Mouse (Mus musculus): ENCODE measurements around the gene Slc27a2. TPM values are rescaled to one million over a fixed set of nuclear protein-coding genes. Genes with fewer than 3 reads are reported as not detected.

The Slc27a2 gene
- polyA plus RNA-seq (2012; rRNA removed; ENCODE audit: low replicate concordance), result 2.0 TPM in 2 replicates

DNA sequence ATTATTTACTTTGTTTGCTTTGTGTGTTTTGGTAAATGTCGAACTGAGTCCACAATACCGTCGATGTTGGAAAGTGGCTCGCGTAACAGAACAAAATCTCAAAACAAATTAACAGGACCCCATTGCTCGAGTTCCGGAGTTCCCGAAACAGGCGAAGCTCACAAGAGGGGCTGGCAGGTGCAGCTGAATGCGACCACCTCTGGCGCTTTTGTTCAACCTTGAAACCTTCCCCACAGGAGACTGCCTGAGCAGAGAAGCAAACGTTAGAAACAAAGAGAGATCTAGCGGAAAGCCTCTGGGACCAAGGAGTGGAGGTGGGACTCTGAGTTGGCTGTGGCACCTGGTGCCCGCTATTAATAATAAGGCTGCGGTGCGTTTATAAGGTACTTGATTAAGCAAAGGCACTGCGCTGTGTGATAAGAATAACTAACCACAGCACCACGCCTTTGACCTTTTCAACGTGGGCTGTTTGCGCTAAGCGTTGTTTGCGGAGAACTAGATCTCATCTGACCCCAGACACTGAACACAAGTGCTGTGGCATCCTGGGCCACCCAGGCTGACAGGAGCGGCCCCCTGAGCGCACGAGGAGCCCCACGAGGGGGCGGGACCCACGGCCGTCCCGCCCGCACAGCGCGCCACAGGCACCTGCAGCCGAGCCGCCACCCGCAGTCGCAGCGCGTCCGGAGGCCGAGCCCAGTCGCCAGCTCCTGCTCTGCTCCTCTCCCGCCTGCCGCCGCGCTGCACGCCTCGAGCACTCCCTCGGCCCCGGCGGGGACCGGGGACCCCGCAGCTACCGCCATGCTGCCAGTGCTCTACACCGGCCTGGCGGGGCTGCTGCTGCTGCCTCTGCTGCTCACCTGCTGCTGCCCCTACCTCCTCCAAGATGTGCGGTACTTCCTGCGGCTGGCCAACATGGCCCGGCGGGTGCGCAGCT, at the start of gene Slc27a2:
Gene Slc27a2, plus strand, starts transcription at position 51 of the 934 bp plus-strand sequence.

DNA sequence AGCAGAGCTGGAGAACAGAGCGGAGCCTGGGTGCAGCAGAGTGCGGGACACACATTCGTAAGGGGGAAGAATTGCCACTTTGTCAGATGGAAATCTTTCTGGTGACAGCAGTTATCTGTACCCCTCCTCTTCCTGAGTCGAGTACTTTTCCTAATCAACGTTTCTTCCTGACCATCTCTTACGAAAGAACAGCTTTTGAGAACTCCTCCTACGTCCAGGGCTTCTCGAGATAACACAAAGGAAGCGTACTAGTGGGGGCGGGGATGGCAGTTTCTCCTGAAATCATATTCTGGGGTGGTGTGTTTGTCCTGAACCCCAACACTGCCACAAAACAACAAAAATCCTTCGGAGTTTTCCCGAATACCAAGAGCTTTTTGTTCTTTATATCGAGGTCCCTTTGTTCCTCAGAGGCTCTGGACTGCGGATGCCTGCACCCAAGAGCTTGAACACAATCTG, 67.1 kb downstream of the Slc27a2 start, which contains the start of gene Hdc:
Gene Hdc, minus strand, starts transcription at position 51 of the 456 bp plus-strand sequence.

Other genes with a start within 250 kb of the Slc27a2 start
- 0.89 and 0.92 TPM in 2 replicates for gene Atp8b4, start 51.7 kb upstream of the Slc27a2 start, polyA plus RNA-seq (2012; rRNA removed; ENCODE audit: low replicate concordance)
- gene Hdc, start 66.9 kb downstream of the Slc27a2 start, polyA plus RNA-seq (2012; rRNA removed; ENCODE audit: low replicate concordance), result 4.7 and 84.2 TPM in 2 replicates
- 9.2 and 12.6 TPM in 2 replicates for gene Gabpb1, start 123.9 kb downstream of the Slc27a2 start, polyA plus RNA-seq (2012; rRNA removed; ENCODE audit: low replicate concordance)
- gene Usp8, start 154.9 kb downstream of the Slc27a2 start, polyA plus RNA-seq (2012; rRNA removed; ENCODE audit: low replicate concordance), result 27.0 and 27.6 TPM in 2 replicates
- gene Usp50, start 231.1 kb downstream of the Slc27a2 start, polyA plus RNA-seq (2012; rRNA removed; ENCODE audit: low replicate concordance), result 0.90 and 3.1 TPM in 2 replicates

All from subcutaneous adipose tissue, adult 2 months (tissue).